Mouse (Mus musculus) heart, adult 2 months (tissue): ENCODE measurements around the gene Csrp2. TPM values are rescaled to one million over a fixed set of nuclear protein-coding genes. Genes with fewer than 3 reads are reported as not detected.
A peak's percentile ranks its signal among the peaks of the same experiment; 100 is the strongest.

Experiments used
- DNase-seq, 2 experiments: peaks; one replicate each; pipeline ENCODE4 v3.0.0; 2021
- H3K27ac ChIP-seq: fragments of 200-600 bp; 2 replicates; pipeline ENCODE4 v1.8.1; 2022
- H3K27me3 ChIP-seq: fragments of 200-500 bp; 2 replicates; pipeline ENCODE4 v1.6.1; 2012; ENCODE audit warnings: mild to moderate bottlenecking, low read length, inconsistent platforms, mixed read lengths; ENCODE audit not compliant: control insufficient read depth, insufficient read depth
- H3K36me3 ChIP-seq: fragments of 200-500 bp; 2 replicates; pipeline ENCODE4 v1.6.1; 2012; ENCODE audit warnings: low read length, inconsistent platforms; ENCODE audit not compliant: control insufficient read depth, insufficient read depth
- H3K4me1 ChIP-seq: fragments of 200-500 bp; 2 replicates; pipeline ENCODE4 v1.6.1; 2011; ENCODE audit warnings: low read length; ENCODE audit not compliant: control insufficient read depth, insufficient read depth
- H3K4me3 ChIP-seq: fragments of 200-600 bp; 2 replicates; pipeline ENCODE4 v1.8.1; 2022
- H3K79me2 ChIP-seq: fragments of 200-500 bp; replicated peaks from 2 replicates; pipeline ENCODE4 v1.6.1; 2012; ENCODE audit warnings: mild to moderate bottlenecking, inconsistent platforms, low read length, moderate library complexity, mixed read lengths; ENCODE audit not compliant: control insufficient read depth, insufficient read depth
- H3K9ac ChIP-seq: fragments of 200-500 bp; 2 replicates; pipeline ENCODE4 v1.6.1; 2012; ENCODE audit warnings: low read depth, mild to moderate bottlenecking, control low read depth, inconsistent platforms, low read length, mixed read lengths
- CTCF ChIP-seq: fragments of 200-600 bp; IDR thresholded peaks from 2 replicates; pipeline ENCODE4 v1.8.1; 2022; ENCODE audit warnings: antibody characterized with exemption, mild to moderate bottlenecking, moderate library complexity
- EP300 ChIP-seq: fragments of 200-500 bp; IDR thresholded peaks from 2 replicates; pipeline ENCODE4 v1.6.1; 2011; ENCODE audit warnings: low read depth, low read length, control low read depth; ENCODE audit not compliant: insufficient read depth
- POLR2A ChIP-seq: fragments of 200-500 bp; IDR thresholded peaks from 2 replicates; pipeline ENCODE4 v1.6.1; 2011; ENCODE audit warnings: mild to moderate bottlenecking, low read depth, low read length, control low read depth; ENCODE audit not compliant: insufficient read depth
- WGBS: fragments of 180-500 bp; shearing (Covaris S2); methylation state at CpG from one replicate; pipeline ENCODE4 v1.1.7; 2018; 5-methylcytosine and 5-hydroxymethylcytosine counted together
- intact Hi-C: fragments of 180-260 bp; cut with DNase I; formaldehyde crosslinking; loops from one replicate; pipeline ENCODE4 v1.15.1; 2025
- polyA plus RNA-seq: library from polyadenylated mRNA; depleted of rRNA; stranded (reverse); fragments of >200 nt; gene quantifications from 2 replicates; pipeline ENCODE4 v1.2.3, GENCODE M21; 2012
- total RNA-seq, 2 experiments: library from RNA; stranded (reverse); gene quantifications; 2 replicates each; pipeline ENCODE4 v1.2.3; 2021

Gene Csrp2
- total and polyA plus RNA-seq, 3 experiments, result 37.0 to 41.6 (median 39.5) TPM

- H3K4me3 ChIP-seq, result no peak overlapping the region
- H3K9ac ChIP-seq, result no peak overlapping the region
- H3K27me3 ChIP-seq, result no peaks in the 10 kb centered on the region
- H3K79me2 ChIP-seq, result no peaks in the 10 kb centered on the region
- no peak for TF ChIP-seq EP300
- TF ChIP-seq CTCF, result peak; percentile 26
- H3K4me1 ChIP-seq, result no peaks in the 10 kb centered on the region; the same call in 1 of the 2 replicates
- no peak for DNase-seq
- no peak overlapping the region for H3K27ac ChIP-seq
- intact Hi-C loops, result no loop called here
- H3K36me3 ChIP-seq, result peaks cover 3% of the 10 kb centered on the region; the same call in 1 of the 2 replicates
- WGBS, result 74% methylated on average over 13 of the region's 13 CpGs
Observed at GRCm38 (mm10) chr10:110940740-110941398, 21.3 kb downstream of the Csrp2 start.

- H3K4me3 ChIP-seq, result no peak overlapping the region
- no peak overlapping the region for H3K27ac ChIP-seq
- no peaks in the 10 kb centered on the region for H3K79me2 ChIP-seq
- peaks cover 3% of the 10 kb centered on the region for H3K4me1 ChIP-seq
- WGBS, result 93% methylated on average over 11 of the region's 11 CpGs
- intact Hi-C loops, result loop anchor here (2.0 kb wide), 1 partner anchor 15 kb away; no protein-coding TSS in a partner anchor
- peaks cover 9% of the 10 kb centered on the region for H3K36me3 ChIP-seq
- no peak for DNase-seq
- no peak overlapping the region for H3K9ac ChIP-seq
- TF ChIP-seq POLR2A, result no peak
- no peak for TF ChIP-seq EP300
- no peak for TF ChIP-seq CTCF
- no peaks in the 10 kb centered on the region for H3K27me3 ChIP-seq
Observed at GRCm38 (mm10) chr10:110941968-110942367, 22.4 kb downstream of the Csrp2 start.

GRCm38 (mm10) chr10:110942806-110943205 lies 23.2 kb downstream of the Csrp2 start:
- Histone ChIP-seq H3K4me3 (no peak overlapping the region), H3K27me3 (no peaks in the 10 kb centered on the region), H3K4me1 (peaks cover 3% of the 10 kb centered on the region), H3K36me3 (peaks cover 9% of the 10 kb centered on the region), H3K9ac (no peak overlapping the region), H3K79me2 (no peaks in the 10 kb centered on the region), H3K27ac (no peak overlapping the region)
- intact Hi-C loops, result loop anchor here (2.0 kb wide), 1 partner anchor 14 kb away; no protein-coding TSS in a partner anchor
- TF ChIP-seq POLR2A, result no peak
- TF ChIP-seq EP300, result no peak
- TF ChIP-seq CTCF, result no peak
- DNase-seq, result no peak
- 72% methylated on average over 9 of the region's 9 CpGs for WGBS

GRCm38 (mm10) chr10:110944175-110944574 lies 24.6 kb downstream of the Csrp2 start:
- H3K27ac ChIP-seq, result no peak overlapping the region

GRCm38 (mm10) chr10:110945966-110946365 lies 26.4 kb downstream of the Csrp2 start:
- Histone ChIP-seq H3K9ac (no peak overlapping the region), H3K27ac (no peak overlapping the region), H3K27me3 (no peaks in the 10 kb centered on the region), H3K36me3 (peaks cover 9% of the 10 kb centered on the region), H3K79me2 (no peaks in the 10 kb centered on the region), H3K4me3 (no peak overlapping the region), H3K4me1 (peaks cover 3% of the 10 kb centered on the region)
- no peak for TF ChIP-seq CTCF
- TF ChIP-seq POLR2A, result no peak
- TF ChIP-seq EP300, result no peak
- no peak for DNase-seq
- 57% methylated on average over 12 of the region's 12 CpGs for WGBS
- intact Hi-C loops, result no loop called here

More at GRCm38 (mm10) chr10:110944175-110944574, 24.6 kb downstream of the Csrp2 start:
- intact Hi-C loops, result no loop called here
- H3K4me3 ChIP-seq, result no peak overlapping the region
- TF ChIP-seq CTCF, result no peak
- no peak for DNase-seq
- peaks cover 3% of the 10 kb centered on the region for H3K4me1 ChIP-seq
- H3K36me3 ChIP-seq, result peaks cover 9% of the 10 kb centered on the region
- no peaks in the 10 kb centered on the region for H3K27me3 ChIP-seq
- 92% methylated on average over 11 of the region's 11 CpGs for WGBS
- no peak overlapping the region for H3K9ac ChIP-seq
- no peaks in the 10 kb centered on the region for H3K79me2 ChIP-seq

GRCm38 (mm10) chr10:110947574-110947973 lies 28.0 kb downstream of the Csrp2 start:
- 83% methylated on average over 4 of the region's 4 CpGs for WGBS
- peaks cover 9% of the 10 kb centered on the region for H3K4me1 ChIP-seq
- no peaks in the 10 kb centered on the region for H3K27me3 ChIP-seq
- TF ChIP-seq CTCF (no peak), POLR2A (no peak)
- no peak overlapping the region for H3K4me3 ChIP-seq
- no peak overlapping the region for H3K27ac ChIP-seq
- intact Hi-C loops, result no loop called here
- no peaks in the 10 kb centered on the region for H3K79me2 ChIP-seq
- H3K9ac ChIP-seq, result no peak overlapping the region
- peaks cover 14% of the 10 kb centered on the region for H3K36me3 ChIP-seq
- DNase-seq, result no peak
